Mouse (Mus musculus) MEL (cell line): ENCODE data around the gene Atp8b3. TPM values are rescaled to one million over a fixed set of nuclear protein-coding genes. Genes with fewer than 3 reads are reported as not detected.

Source experiments
- DNase-seq: peaks from one replicate; pipeline ENCODE4 v3.0.0; 2011; ENCODE audit warnings: low read depth, low spot score
- H3K27ac ChIP-seq: 2 replicates; pipeline ENCODE4 v1.5.1; 2012; ENCODE audit warnings: low read depth, mild to moderate bottlenecking, control low read depth, low read length, moderate library complexity; ENCODE audit not compliant: control insufficient read depth
- H3K27me3 ChIP-seq, 2 experiments: fragments of 150-350 bp in 1 of 2; sonication (generic) in 1 of 2; 2 replicates each; pipeline ENCODE4 v1.6.1; 2012; ENCODE audit warnings: low read length in 2 of 2, mild to moderate bottlenecking in 2 of 2, improper control_type of control experiment in 1 of 2, moderate library complexity in 1 of 2; ENCODE audit not compliant: insufficient read depth in 2 of 2, control insufficient read depth in 1 of 2
- H3K36me3 ChIP-seq, 2 experiments: 2 replicates each; pipeline ENCODE4 v1.6.1; 2012 to 2014; ENCODE audit warnings: low read length in 2 of 2, improper control_type of control experiment in 1 of 2, inconsistent platforms in 1 of 2, mild to moderate bottlenecking in 1 of 2; ENCODE audit not compliant: insufficient read depth in 2 of 2, control insufficient read depth in 1 of 2
- H3K4me1 ChIP-seq, 2 experiments: fragments of 150-350 bp in 1 of 2; sonication (generic) in 1 of 2; 2 replicates each; pipeline ENCODE4 v1.6.1; 2012; ENCODE audit warnings: low read length in 2 of 2, improper control_type of control experiment in 1 of 2, mild to moderate bottlenecking in 1 of 2; ENCODE audit not compliant: insufficient read depth in 2 of 2, control insufficient read depth in 1 of 2
- H3K4me3 ChIP-seq, 2 experiments: fragments of 150-350 bp in 1 of 2; sonication (generic) in 1 of 2; 2 replicates each; pipeline ENCODE4 v1.5.1; 2012; ENCODE audit warnings: low read depth in 2 of 2, low read length in 2 of 2, mild to moderate bottlenecking in 2 of 2, moderate library complexity in 2 of 2, control low read depth in 1 of 2, improper control_type of control experiment in 1 of 2; ENCODE audit not compliant: control insufficient read depth in 1 of 2, insufficient read depth in 1 of 2
- H3K79me2 ChIP-seq: 2 replicates; pipeline ENCODE4 v1.6.1; 2012; ENCODE audit warnings: mild to moderate bottlenecking, low read length, moderate library complexity; ENCODE audit not compliant: control insufficient read depth, poor library complexity, insufficient read depth
- H3K9ac ChIP-seq: 2 replicates; pipeline ENCODE4 v1.6.1; 2012; ENCODE audit warnings: low read depth, mild to moderate bottlenecking, control low read depth, low read length, moderate library complexity; ENCODE audit not compliant: control insufficient read depth, poor library complexity, severe bottlenecking
- H3K9me3 ChIP-seq: fragments of 150-350 bp; sonication (generic); replicated peaks from 2 replicates; pipeline ENCODE4 v1.6.1; 2012; ENCODE audit warnings: mild to moderate bottlenecking, low read length, improper control_type of control experiment, moderate library complexity; ENCODE audit not compliant: insufficient read depth
- BHLHE40 ChIP-seq: IDR thresholded peaks from 2 replicates; pipeline ENCODE4 v1.6.1; 2012; ENCODE audit warnings: low read depth, mild to moderate bottlenecking, inconsistent platforms, low read length, improper control_type of control experiment, borderline replicate concordance
- CHD2 ChIP-seq: IDR thresholded peaks from 2 replicates; pipeline ENCODE4 v1.6.1; 2011; ENCODE audit warnings: low read length, improper control_type of control experiment
- ETS1 ChIP-seq: IDR thresholded peaks from 2 replicates; pipeline ENCODE4 v1.6.1; 2012; ENCODE audit warnings: low read depth, mild to moderate bottlenecking, inconsistent platforms, low read length, improper control_type of control experiment, moderate library complexity
- GABPA ChIP-seq: IDR thresholded peaks from 2 replicates; pipeline ENCODE4 v1.6.1; 2012; ENCODE audit warnings: low read depth, mild to moderate bottlenecking, inconsistent platforms, low read length, improper control_type of control experiment, moderate library complexity
- HCFC1 ChIP-seq: IDR thresholded peaks from 2 replicates; pipeline ENCODE4 v1.6.1; 2012; ENCODE audit warnings: low read depth, mild to moderate bottlenecking, inconsistent platforms, low read length, improper control_type of control experiment, moderate library complexity
- JUND ChIP-seq: IDR thresholded peaks from 2 replicates; pipeline ENCODE4 v1.6.1; 2011; ENCODE audit warnings: low read depth, mild to moderate bottlenecking, improper control_type of control experiment, low read length
- MAX ChIP-seq: IDR thresholded peaks from 2 replicates; pipeline ENCODE4 v1.6.1; 2011; ENCODE audit warnings: low read length, improper control_type of control experiment
- MYB ChIP-seq: IDR thresholded peaks from 2 replicates; pipeline ENCODE4 v1.6.1; 2011; ENCODE audit warnings: mild to moderate bottlenecking, low read depth, low read length, improper control_type of control experiment
- SIN3A ChIP-seq: IDR thresholded peaks from 2 replicates; pipeline ENCODE4 v1.6.1; 2012; ENCODE audit warnings: low read length, improper control_type of control experiment, inconsistent platforms
- TBP ChIP-seq: IDR thresholded peaks from 2 replicates; pipeline ENCODE4 v1.8.0; 2011; ENCODE audit warnings: low read depth, low read length, improper control_type of control experiment
- USF1 ChIP-seq: IDR thresholded peaks from 2 replicates; pipeline ENCODE4 v1.6.1; 2014; ENCODE audit warnings: low read depth, mild to moderate bottlenecking, inconsistent platforms, low read length, improper control_type of control experiment, moderate library complexity
- USF2 ChIP-seq, 2 experiments: IDR thresholded peaks; 2 replicates each; pipeline ENCODE4 v1.6.1; 2011 to 2012; ENCODE audit warnings: improper control_type of control experiment in 2 of 2, low read length in 2 of 2, borderline replicate concordance in 1 of 2, inconsistent platforms in 1 of 2, low read depth in 1 of 2, mild to moderate bottlenecking in 1 of 2; ENCODE audit not compliant: insufficient read depth in 1 of 2
- ZC3H11A ChIP-seq: IDR thresholded peaks from 2 replicates; pipeline ENCODE4 v1.6.1; 2012; ENCODE audit warnings: low read depth, mild to moderate bottlenecking, inconsistent platforms, low read length, improper control_type of control experiment
- ZNF384 ChIP-seq: IDR thresholded peaks from 2 replicates; pipeline ENCODE4 v1.6.1; 2012; ENCODE audit warnings: low read depth, mild to moderate bottlenecking, inconsistent platforms, low read length, improper control_type of control experiment
- polyA plus RNA-seq, 2 experiments: library from polyadenylated mRNA; stranded (reverse) in 1 of 2; unstranded in 1 of 2; fragments of >175 nt in 1 of 2; fragments of >200 nt in 1 of 2; gene quantifications; 2 replicates each; pipeline versions ENCODE4 v1.2.1 to v1.2.4; 2012; ENCODE audit warnings: low replicate concordance in 2 of 2, low read depth in 1 of 2; ENCODE audit not compliant: insufficient read length in 2 of 2, insufficient read depth in 1 of 2, missing spikeins in 1 of 2
- total RNA-seq: library from RNA; depleted of rRNA; stranded (reverse); fragments of 300-350 nt; gene quantifications from 2 replicates; pipeline ENCODE4 v1.2.3, GENCODE M21; 2012

Gene Atp8b3
- total and polyA plus RNA-seq, 3 experiments = 0.13 TPM; not detected in 2

GRCm38 (mm10) chr10:80543873-80544272 lies 4.9 kb upstream of the Atp8b3 start:
- H3K4me1 ChIP-seq = peaks cover 0 to 10% of the 10 kb centered on the region in 2 experiments; a peak in 2 of 4 replicates
- no peak overlapping the region for H3K9ac ChIP-seq
- H3K36me3 ChIP-seq = no peaks in the 10 kb centered on the region; a peak in 1 of 4 replicates
- no peaks in the 10 kb centered on the region for H3K27me3 ChIP-seq
- TF ChIP-seq USF2 (IDR thresholded peaks at IDR 0.05; ENCODE audit: borderline replicate concordance in 1 of 2, insufficient read depth in 1 of 2, low read depth in 1 of 2, low read length in 2 of 2) = no peak
- no peak for TF ChIP-seq GABPA
- no peak for TF ChIP-seq MYB
- no peak for TF ChIP-seq ETS1
- no peak for TF ChIP-seq HCFC1
- no peak for DNase-seq
- no peak overlapping the region for H3K4me3 ChIP-seq
- no peaks in the 10 kb centered on the region for H3K9me3 ChIP-seq
- H3K79me2 ChIP-seq = no peaks in the 10 kb centered on the region
- no peak overlapping the region for H3K27ac ChIP-seq

GRCm38 (mm10) chr10:80539493-80539892 lies 569 bp upstream of the Atp8b3 start:
- Histone ChIP-seq H3K27ac (no peak overlapping the region), H3K9ac (no peak overlapping the region), H3K27me3 (no peaks in the 10 kb centered on the region), H3K9me3 (no peaks in the 10 kb centered on the region), H3K4me3 (no peak overlapping the region), H3K4me1 (peaks cover 7 to 29% of the 10 kb centered on the region in 2 experiments; a peak in 3 of 4 replicates), H3K79me2 (no peaks in the 10 kb centered on the region), H3K36me3 (peaks cover 0 to 8% of the 10 kb centered on the region in 2 experiments; a peak in 3 of 4 replicates)
- DNase-seq = no peak
- 0 out of 2 replicates have a peak, but pooled peaks have one; percentile 32 for TF ChIP-seq ZNF384
- no peak for TF ChIP-seq JUND

- H3K27me3 ChIP-seq = no peaks in the 10 kb centered on the region
- TF ChIP-seq HCFC1 = no peak
- no peak for TF ChIP-seq ZC3H11A
- no peak for TF ChIP-seq MAX
- TF ChIP-seq SIN3A = no peak
- no peak for TF ChIP-seq CHD2
- TF ChIP-seq BHLHE40 = peak; percentile 33; the same call in 1 of the 2 replicates
- TF ChIP-seq TBP = no peak
- TF ChIP-seq USF1 = peak; percentile 61
- TF ChIP-seq, all 39 proteins: peak for 2
- H3K4me3 ChIP-seq = no peak overlapping the region
- no peak overlapping the region for H3K27ac ChIP-seq
- DNase-seq = no peak
- H3K9me3 ChIP-seq = no peaks in the 10 kb centered on the region
- peaks cover 0 to 9% of the 10 kb centered on the region in 2 experiments; a peak in 2 of 4 replicates for H3K36me3 ChIP-seq
- H3K79me2 ChIP-seq = no peaks in the 10 kb centered on the region
- H3K4me1 ChIP-seq = peaks cover 10 to 39% of the 10 kb centered on the region in 2 experiments; a peak in 3 of 4 replicates
- H3K9ac ChIP-seq = no peak overlapping the region
Observed at GRCm38 (mm10) chr10:80538180-80538579, 744 bp downstream of the Atp8b3 start.
